Mouse (Mus musculus) MEL (cell line): ENCODE measurements around the gene Dock7.

Experiments used
- CHD2 ChIP-seq: IDR thresholded peaks from 2 replicates; pipeline ENCODE4 v1.6.1; 2011; ENCODE audit warnings: low read length, improper control_type of control experiment
- CTCF ChIP-seq, 3 experiments: IDR thresholded peaks in 2 of 3; conservative IDR thresholded peaks in 1 of 3; 2 replicates each; pipeline ENCODE4 v1.5.1; 2011 to 2012; ENCODE audit warnings: low read length in 3 of 3, low read depth in 2 of 3, mild to moderate bottlenecking in 2 of 3, improper control_type of control experiment in 1 of 3, inconsistent platforms in 1 of 3, mixed read lengths in 1 of 3, moderate library complexity in 1 of 3; ENCODE audit not compliant: control insufficient read depth in 1 of 3, insufficient read depth in 1 of 3, poor library complexity in 1 of 3, severe bottlenecking in 1 of 3
- HCFC1 ChIP-seq: IDR thresholded peaks from 2 replicates; pipeline ENCODE4 v1.6.1; 2012; ENCODE audit warnings: low read depth, mild to moderate bottlenecking, inconsistent platforms, low read length, improper control_type of control experiment, moderate library complexity
- MYB ChIP-seq: IDR thresholded peaks from 2 replicates; pipeline ENCODE4 v1.6.1; 2011; ENCODE audit warnings: mild to moderate bottlenecking, low read depth, low read length, improper control_type of control experiment
- MYC ChIP-seq: IDR thresholded peaks from 2 replicates; pipeline ENCODE4 v1.6.1; 2011; ENCODE audit warnings: low read depth, mild to moderate bottlenecking, low read length, improper control_type of control experiment, moderate library complexity
- POLR2A ChIP-seq, 2 experiments: IDR thresholded peaks; 2 replicates each; pipeline ENCODE4 v1.6.1; 2011 to 2012; ENCODE audit warnings: low read length in 2 of 2, mild to moderate bottlenecking in 2 of 2, control low read depth in 1 of 2, improper control_type of control experiment in 1 of 2, low read depth in 1 of 2, moderate library complexity in 1 of 2; ENCODE audit not compliant: control insufficient read depth in 1 of 2, insufficient read depth in 1 of 2, poor library complexity in 1 of 2
- POLR2AphosphoS2 ChIP-seq: IDR thresholded peaks from 2 replicates; pipeline ENCODE4 v1.6.1; 2011; ENCODE audit warnings: low read length, improper control_type of control experiment
- ZC3H11A ChIP-seq: IDR thresholded peaks from 2 replicates; pipeline ENCODE4 v1.6.1; 2012; ENCODE audit warnings: low read depth, mild to moderate bottlenecking, inconsistent platforms, low read length, improper control_type of control experiment

- TF ChIP-seq POLR2AphosphoS2 (no peak), CTCF (IDR thresholded peaks at IDR 0.05 in 2 of 3, conservative IDR thresholded peaks at IDR 0.05 in 1 of 3; ENCODE audit: control insufficient read depth in 1 of 3, insufficient read depth in 1 of 3, low read depth in 2 of 3, low read length in 3 of 3, poor library complexity in 1 of 3, severe bottlenecking in 1 of 3) (no peak), CHD2 (no peak), HCFC1 (no peak), POLR2A (IDR thresholded peaks at IDR 0.05; ENCODE audit: control insufficient read depth in 1 of 2, insufficient read depth in 1 of 2, low read depth in 1 of 2, low read length in 2 of 2, poor library complexity in 1 of 2) (no peak), MYC (no peak), ZC3H11A (no peak), MYB (no peak)
These were observed 42.8 kb upstream of the Dock7 start for GRCm38 (mm10) chr4:99163547-99163946.
